Mouse (Mus musculus) fat pad, adult 2 months (tissue): ENCODE results near the gene Cacnb3.

Source experiments
- DNase-seq: peaks from one replicate; pipeline ENCODE4 v3.0.0-alpha.2; 2011; ENCODE audit warnings: low read depth, low spot score; ENCODE audit errors: extremely low read depth

Gene Cacnb3

DNA sequence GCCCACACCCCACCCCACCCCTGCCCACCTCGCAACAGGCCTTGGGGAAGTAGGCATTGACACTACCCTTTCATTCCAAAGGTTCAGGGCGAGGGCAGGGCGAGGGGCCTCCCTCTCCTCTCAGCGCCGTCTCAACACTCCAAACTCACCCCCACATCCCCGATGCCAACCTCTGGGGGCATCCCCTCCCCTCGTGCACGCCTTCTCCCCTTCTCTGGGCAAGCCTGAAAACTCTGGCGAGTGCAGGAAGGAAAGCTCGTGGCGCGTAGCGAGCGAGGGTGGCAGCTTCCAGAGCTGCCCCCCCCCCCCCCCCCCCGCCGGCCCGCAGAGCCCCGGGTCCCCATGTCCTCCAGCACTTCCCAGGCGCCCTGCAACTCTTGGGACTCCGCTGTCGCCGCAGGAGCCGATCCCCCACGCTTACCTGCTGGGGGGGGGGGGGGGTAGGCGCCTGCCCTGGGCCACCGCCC lies 21.8 kb upstream of the Cacnb3 start:
- no peak for DNase-seq

DNA sequence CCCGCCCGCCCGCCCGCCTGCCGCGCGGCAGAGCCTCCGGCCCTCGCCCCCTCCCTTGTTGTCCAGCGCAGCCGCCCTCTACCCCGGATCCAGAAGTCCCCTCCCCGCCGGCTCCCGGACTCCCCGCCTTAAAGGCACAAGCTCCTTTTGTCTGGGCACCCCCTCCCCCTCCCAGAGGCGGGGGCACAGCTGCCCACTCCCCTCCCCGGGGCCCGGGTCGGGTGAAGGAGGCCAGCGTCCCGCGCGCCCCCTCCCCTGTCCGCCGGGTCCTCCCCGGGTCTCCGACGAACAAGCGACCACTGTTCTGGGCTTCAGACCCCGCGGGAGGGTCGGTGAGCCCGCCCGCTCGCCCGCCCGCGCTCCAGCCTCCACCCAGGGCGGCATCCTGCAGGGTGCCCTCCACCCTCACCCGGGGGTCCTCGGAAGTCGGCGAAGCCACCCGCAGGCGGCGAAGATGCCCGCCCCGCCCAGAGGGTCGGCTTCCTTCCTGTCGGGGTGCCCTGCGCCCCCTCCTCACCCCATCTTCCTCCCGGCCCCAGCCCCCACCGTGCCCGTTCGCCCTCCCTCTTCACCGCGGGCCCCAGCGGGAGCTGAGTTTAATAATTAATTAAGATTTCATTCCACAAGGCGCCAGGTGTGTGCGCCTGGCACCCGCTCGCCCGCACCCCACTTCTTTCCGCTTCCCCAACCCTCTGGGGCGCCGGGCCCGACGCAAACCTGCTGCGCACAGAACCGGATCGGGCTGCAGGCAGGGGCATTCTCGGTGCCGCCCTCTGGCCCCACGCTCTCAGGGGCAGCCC lies 21.1 kb upstream of the Cacnb3 start, which contains the start of gene Adcy6:
Gene Adcy6 (minus strand): TSS at position 746 of the 800 bp plus-strand sequence.
- no peak for DNase-seq

GRCm38 (mm10) chr15:98610131-98610633 lies 20.5 kb upstream of the Cacnb3 start:
- DNase-seq = no peak

- DNase-seq = no peak
These were observed 18.4 kb upstream of the Cacnb3 start for GRCm38 (mm10) chr15:98612229-98612628.

- no peak for DNase-seq
These were observed 16.1 kb upstream of the Cacnb3 start for GRCm38 (mm10) chr15:98614551-98614950.

DNA sequence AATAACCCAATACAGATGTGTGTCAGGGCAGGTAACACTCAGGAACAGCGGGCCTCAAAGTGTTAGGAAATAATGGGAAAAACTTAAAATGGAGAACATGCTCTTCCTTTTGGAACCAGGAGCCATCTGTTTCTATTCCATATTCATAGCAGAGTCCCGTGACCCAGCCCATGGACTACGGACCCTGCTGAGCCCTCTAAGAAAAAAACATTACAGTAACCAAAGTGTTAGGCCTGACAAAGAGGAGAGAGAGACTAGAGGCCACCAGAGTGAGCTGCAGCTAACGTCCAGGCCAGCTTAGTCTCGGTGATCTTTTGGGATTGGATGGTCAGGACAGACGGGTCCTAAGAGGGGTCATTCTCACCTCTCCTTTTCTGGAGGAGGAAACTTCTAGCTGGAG lies 15.7 kb upstream of the Cacnb3 start:
- no peak for DNase-seq

DNA sequence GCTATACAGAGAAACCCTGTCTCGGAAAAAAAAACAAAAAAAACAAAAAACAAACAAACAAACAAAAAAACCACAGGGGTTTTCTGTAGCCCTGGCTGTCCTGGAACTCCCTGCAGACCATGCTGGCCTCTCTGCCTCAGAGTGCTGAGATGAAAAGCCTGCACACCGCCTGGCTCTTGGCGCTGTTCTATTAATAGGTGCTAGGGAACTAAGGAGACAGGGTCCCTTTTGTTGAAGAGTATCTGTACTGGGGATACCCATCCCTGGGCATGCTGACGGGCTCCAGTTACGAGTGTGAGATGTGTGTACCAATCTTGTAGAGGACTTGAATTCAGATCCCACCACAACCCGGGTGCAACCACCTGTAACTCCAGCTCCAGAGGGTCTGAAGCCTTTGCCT lies 14.9 kb upstream of the Cacnb3 start:
- DNase-seq = no peak

- DNase-seq = no peak
These were observed 14.1 kb upstream of the Cacnb3 start for GRCm38 (mm10) chr15:98616362-98617175.

DNA sequence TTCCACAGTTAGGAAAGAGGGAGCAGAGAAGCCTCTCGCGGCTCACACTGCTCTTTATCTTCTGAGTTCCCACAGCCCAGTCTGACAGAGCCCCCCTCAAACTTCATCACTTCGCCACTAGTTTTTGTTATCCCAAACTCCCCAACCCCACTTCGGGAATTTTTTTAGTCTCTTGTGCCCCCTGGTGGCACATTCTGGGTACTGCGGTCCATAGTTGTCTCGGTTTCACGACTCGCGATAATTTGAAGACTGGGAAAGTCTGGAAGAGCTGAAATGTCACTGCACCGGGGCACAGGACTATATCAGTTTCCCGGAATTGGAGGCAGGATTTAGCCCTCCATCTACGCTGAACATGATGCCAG lies 13.5 kb upstream of the Cacnb3 start:
- DNase-seq = no peak

DNA sequence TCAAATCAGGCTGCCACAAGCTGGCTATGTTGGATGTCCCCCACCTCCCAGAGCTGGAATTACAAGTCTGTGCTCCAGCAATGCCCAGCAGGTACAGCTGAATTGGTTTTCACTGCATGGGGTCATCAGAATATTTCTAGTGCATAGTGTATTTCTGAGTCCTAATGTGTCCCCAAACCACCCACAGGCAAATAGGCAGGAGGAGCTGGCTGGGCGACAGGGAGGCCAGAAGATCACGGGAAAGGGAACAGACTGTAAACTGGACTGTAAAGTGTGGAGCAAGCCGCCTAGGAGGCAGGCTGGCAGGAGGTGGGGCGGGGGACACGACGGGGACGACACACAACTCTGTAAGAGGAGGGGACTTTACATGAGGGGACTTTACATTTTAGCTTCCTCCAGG lies 8.4 kb upstream of the Cacnb3 start:
- DNase-seq = no peak

- no peak for DNase-seq
These were observed 7.9 kb upstream of the Cacnb3 start for GRCm38 (mm10) chr15:98622721-98623120.

DNA sequence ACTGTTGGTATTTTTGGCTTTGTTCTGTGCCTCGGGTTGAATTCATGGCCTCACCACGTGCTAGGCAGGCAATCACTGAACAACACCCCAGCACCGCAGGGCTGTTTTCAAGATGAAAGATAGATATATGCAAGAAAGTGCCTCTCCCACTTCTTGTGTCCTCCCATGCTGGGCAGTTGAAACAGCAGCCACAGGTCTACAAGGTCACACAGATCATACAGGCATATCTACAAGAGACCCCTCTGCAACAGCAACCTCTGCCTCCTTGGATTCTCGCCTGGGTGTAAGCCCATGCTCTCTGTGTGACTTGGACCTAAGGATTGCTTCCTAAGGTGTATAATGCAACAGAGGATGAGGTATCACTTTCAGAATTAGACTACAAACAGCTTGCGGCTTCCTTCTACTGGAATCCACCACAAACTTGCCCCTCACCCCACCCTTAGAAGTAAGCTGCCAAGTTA lies 7.2 kb upstream of the Cacnb3 start:
- no peak for DNase-seq

- no peak for DNase-seq
These were observed 4.6 kb upstream of the Cacnb3 start for GRCm38 (mm10) chr15:98626078-98626477.

- no peak for DNase-seq
These were observed 4.0 kb upstream of the Cacnb3 start for GRCm38 (mm10) chr15:98626487-98627212.

DNA sequence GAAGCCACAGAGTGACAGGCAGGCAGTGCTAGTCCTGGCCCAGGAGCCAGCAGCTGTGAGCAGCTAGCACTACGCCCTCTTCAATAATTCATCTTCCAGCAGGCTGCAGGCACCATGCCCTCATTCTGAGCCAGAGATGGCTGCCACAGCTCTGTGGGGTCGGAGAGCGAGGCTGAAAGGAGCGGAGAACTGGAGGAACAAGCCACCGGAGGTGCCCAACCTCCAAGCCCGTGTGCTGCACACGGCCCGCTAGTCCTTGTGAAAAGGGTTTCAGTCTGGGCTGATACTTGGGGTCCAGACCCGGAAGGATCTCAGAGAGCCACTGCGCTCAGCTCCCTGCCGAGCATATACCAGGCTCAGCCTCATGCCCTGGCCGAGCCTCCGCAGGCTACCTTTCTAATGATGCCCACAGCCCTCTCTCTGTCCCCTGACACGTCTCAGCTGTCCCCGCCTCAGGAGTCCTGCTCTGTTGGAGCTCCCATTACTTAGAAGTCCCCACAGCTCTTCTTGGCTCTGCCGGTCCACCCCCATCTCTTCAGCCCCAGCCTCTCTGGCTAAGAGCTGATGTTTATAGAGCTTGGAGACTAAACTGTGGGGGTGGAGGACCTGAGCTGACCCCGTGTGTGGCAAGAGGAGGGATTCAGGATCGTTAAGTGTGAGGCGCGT lies 1.9 kb upstream of the Cacnb3 start:
- peak; percentile 39 for DNase-seq

DNA sequence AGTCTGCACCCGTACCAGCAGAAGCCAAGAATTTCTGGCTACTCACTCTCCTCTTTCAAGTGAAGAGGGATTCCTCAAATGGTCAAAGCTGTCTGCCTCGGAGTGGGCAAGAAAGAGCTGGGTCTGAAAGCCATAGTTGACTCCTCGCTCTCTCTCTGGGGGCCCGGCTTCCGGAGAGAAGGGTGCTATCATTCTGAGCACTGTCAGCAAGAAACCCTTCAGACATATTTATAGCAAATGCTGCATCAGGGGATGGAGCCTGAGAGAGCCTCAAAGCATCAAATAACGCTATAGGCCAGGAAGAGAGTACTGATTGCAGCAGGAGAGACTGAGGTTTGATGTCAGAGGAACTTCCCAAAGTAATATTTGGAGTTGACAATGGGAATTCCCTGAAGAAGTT lies 1.2 kb upstream of the Cacnb3 start:
- DNase-seq = no peak

DNA sequence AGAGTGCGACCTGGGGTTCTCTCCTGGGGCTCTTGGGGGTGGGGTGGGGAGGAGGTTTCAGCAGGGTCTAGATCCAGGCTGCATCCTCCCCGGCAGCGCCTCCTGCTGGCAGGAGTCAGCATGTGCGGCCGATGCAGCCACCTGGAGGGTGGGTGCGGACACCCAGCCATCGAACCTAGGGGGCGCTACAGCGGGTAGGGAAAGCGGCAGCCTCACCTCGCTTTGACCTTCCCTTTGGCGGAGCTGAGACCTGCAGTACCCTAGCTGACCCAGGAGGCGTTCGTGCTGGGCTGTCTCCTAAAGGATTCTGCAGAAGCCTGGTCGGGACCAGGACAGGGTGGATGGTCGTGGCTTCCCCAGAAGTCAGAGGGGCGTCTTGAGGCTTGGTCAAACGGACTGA lies 853 bp downstream of the Cacnb3 start:
- no peak for DNase-seq

GRCm38 (mm10) chr15:98632107-98632744 lies 1.6 kb downstream of the Cacnb3 start:
- no peak for DNase-seq

DNA sequence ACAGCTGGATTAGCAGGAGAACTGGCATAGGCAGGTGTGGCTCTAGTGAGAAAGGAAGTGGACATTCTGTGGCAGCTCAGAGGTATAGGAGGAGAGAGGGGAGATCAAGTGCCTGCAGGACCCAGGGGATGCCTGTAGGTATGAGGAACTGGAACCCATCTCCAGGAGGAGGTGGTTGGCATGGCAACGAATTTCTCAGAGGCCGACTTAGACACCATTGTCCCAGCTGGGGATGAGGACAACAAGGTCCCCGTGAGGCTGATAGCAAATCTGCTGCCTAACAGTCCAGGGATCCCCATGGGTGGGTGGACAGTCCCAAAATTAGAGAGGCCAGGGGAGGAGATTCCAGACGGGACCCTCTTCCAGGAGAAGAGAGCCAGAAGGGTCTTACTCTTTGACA lies 2.3 kb downstream of the Cacnb3 start:
- no peak for DNase-seq

- DNase-seq = no peak
These were observed 3.3 kb downstream of the Cacnb3 start for GRCm38 (mm10) chr15:98633822-98634470.
